Mouse (Mus musculus): Measurements from ENCODE around the gene Fance. TPM values are rescaled to one million over a fixed set of nuclear protein-coding genes. Genes with fewer than 3 reads are reported as not detected.

The Fance gene
- total RNA-seq (2021) = 10 to 100 TPM; 30.3 to 34.9 TPM
- long read RNA-seq, experiment 1, partial matches to known transcripts = 1 of 19 reads
- long read RNA-seq, experiment 1, other reads (novel, unspliced or antisense) = 9 of 19 reads
- long read RNA-seq, experiment 2, partial matches to known transcripts = 3 of 40 reads
- long read RNA-seq, experiment 2, other reads (novel, unspliced or antisense) = 33 of 40 reads

GRCm38 (mm10) chr17:28313212-28313879 is at the start of gene Fance:
Fance (plus strand) TSS chr17:28313519.
- DNase-seq (ENCODE audit: low spot score in 2 of 2) = peak; percentile 88 to 94
- Histone ChIP-seq H3K4me3 (peak within 1 kb of the TSS; percentile 74), H3K27ac (peak within 1 kb of the TSS; percentile 93)
- peak; percentile 47 for TF ChIP-seq CTCF (conservative IDR thresholded peaks at IDR 0.05)

GRCm38 (mm10) chr17:28267251-28267650 is 46.1 kb upstream of the Fance start:
- Histone ChIP-seq H3K4me3 (no peak overlapping the region), H3K27ac (no peak overlapping the region)
- TF ChIP-seq CTCF (conservative IDR thresholded peaks at IDR 0.05) = no peak
- DNase-seq (ENCODE audit: low spot score in 2 of 2) = no peak

- DNase-seq (ENCODE audit: low spot score in 2 of 2) = no peak
- Histone ChIP-seq H3K27ac (no peak overlapping the region), H3K4me3 (no peak overlapping the region)
- no peak for TF ChIP-seq CTCF (conservative IDR thresholded peaks at IDR 0.05)
Observed at GRCm38 (mm10) chr17:28270165-28270564, 43.2 kb upstream of the Fance start.

- no peak for DNase-seq (ENCODE audit: low spot score in 2 of 2)
- Histone ChIP-seq H3K4me3 (no peak overlapping the region), H3K27ac (no peak overlapping the region)
- no peak for TF ChIP-seq CTCF (conservative IDR thresholded peaks at IDR 0.05)
Observed at GRCm38 (mm10) chr17:28271537-28272266, 41.6 kb upstream of the Fance start.

- DNase-seq (ENCODE audit: low spot score in 2 of 2) = no peak
- Histone ChIP-seq H3K27ac (no peak overlapping the region), H3K4me3 (no peak overlapping the region)
- TF ChIP-seq CTCF (conservative IDR thresholded peaks at IDR 0.05) = no peak
Observed at GRCm38 (mm10) chr17:28272281-28272680, 41.0 kb upstream of the Fance start.

- no peak for TF ChIP-seq CTCF (conservative IDR thresholded peaks at IDR 0.05)
- no peak for DNase-seq (ENCODE audit: low spot score in 2 of 2)
- no peak overlapping the region for H3K27ac ChIP-seq
Observed at GRCm38 (mm10) chr17:28272837-28273236, 40.5 kb upstream of the Fance start.

GRCm38 (mm10) chr17:28274739-28275138 is 38.6 kb upstream of the Fance start:
- TF ChIP-seq CTCF (conservative IDR thresholded peaks at IDR 0.05) = peak; percentile 74
- Histone ChIP-seq H3K4me3 (no peak overlapping the region), H3K27ac (no peak overlapping the region)
- DNase-seq (ENCODE audit: low spot score in 2 of 2) = no peak

More at GRCm38 (mm10) chr17:28272837-28273236, 40.5 kb upstream of the Fance start:
- H3K4me3 ChIP-seq = no peak overlapping the region

GRCm38 (mm10) chr17:28277226-28277625 is 36.1 kb upstream of the Fance start:
- Histone ChIP-seq H3K27ac (no peak overlapping the region), H3K4me3 (no peak overlapping the region)
- no peak for DNase-seq (ENCODE audit: low spot score in 2 of 2)
- TF ChIP-seq CTCF (conservative IDR thresholded peaks at IDR 0.05) = peak; percentile 25

- no peak for DNase-seq (ENCODE audit: low spot score in 2 of 2)
- no peak overlapping the region for H3K4me3 ChIP-seq
- H3K27ac ChIP-seq = no peak overlapping the region
- no peak for TF ChIP-seq CTCF (conservative IDR thresholded peaks at IDR 0.05)
Observed at GRCm38 (mm10) chr17:28277721-28278120, 35.6 kb upstream of the Fance start.

GRCm38 (mm10) chr17:28278156-28278555 is 35.2 kb upstream of the Fance start:
- DNase-seq (ENCODE audit: low spot score in 2 of 2) = no peak
- no peak overlapping the region for H3K4me3 ChIP-seq
- TF ChIP-seq CTCF (conservative IDR thresholded peaks at IDR 0.05) = no peak
- H3K27ac ChIP-seq = no peak overlapping the region

GRCm38 (mm10) chr17:28279236-28279635 is 34.1 kb upstream of the Fance start:
- Histone ChIP-seq H3K27ac (no peak overlapping the region), H3K4me3 (no peak overlapping the region)
- no peak for TF ChIP-seq CTCF (conservative IDR thresholded peaks at IDR 0.05)
- DNase-seq (ENCODE audit: low spot score in 2 of 2) = no peak

- no peak for DNase-seq (ENCODE audit: low spot score in 2 of 2)
- no peak overlapping the region for H3K27ac ChIP-seq
- no peak for TF ChIP-seq CTCF (conservative IDR thresholded peaks at IDR 0.05)
- H3K4me3 ChIP-seq = no peak overlapping the region
Observed at GRCm38 (mm10) chr17:28279780-28280422, 33.4 kb upstream of the Fance start.

- Histone ChIP-seq H3K4me3 (no peak overlapping the region), H3K27ac (no peak overlapping the region)
- TF ChIP-seq CTCF (conservative IDR thresholded peaks at IDR 0.05) = no peak
- DNase-seq (ENCODE audit: low spot score in 2 of 2) = no peak
Observed at GRCm38 (mm10) chr17:28280423-28280800, 32.9 kb upstream of the Fance start.

Measured in layer of hippocampus, adult 2 months (tissue).